27 mouse cellular contexts compared by ENCODE assay signal in genomic region chr2:140439081-140439480, GRCm38 (mm10). TPM values are rescaled to one million over a fixed set of nuclear protein-coding genes. Genes with fewer than 3 reads are reported as not detected.
DNase-seq lines count a peak whose midpoint lies in the region; ATAC-seq and TF ChIP-seq lines count a peak whose summit lies in the region.
"Had no signal": no experiment of that assay in that cellular context is flagged by ENCODE, and none has a peak within 500 bp of the region (broad histone marks: within the 10 kb centered on the region; RNA-seq: fewer than 3 reads in every experiment).

No protein-coding gene starts in this region.

- no peaks in the 10 kb centered on the region for H3K4me1 ChIP-seq in embryonic facial prominence, embryonic 14.5 days (ENCODE audit: control insufficient read depth, insufficient read depth, low read length)
- no peaks in the 10 kb centered on the region for H3K4me1 ChIP-seq in embryonic facial prominence, embryonic 10.5 days
- H3K4me1 ChIP-seq in kidney, adult 2 months (ENCODE audit: control insufficient read depth, insufficient read depth, low read length): no peaks in the 10 kb centered on the region; the same call in 1 of the 2 replicates
- no peaks in the 10 kb centered on the region for H3K4me1 ChIP-seq in kidney, embryonic 15.5 days
- no peaks in the 10 kb centered on the region for H3K4me1 ChIP-seq in limb, embryonic 14.5 days (ENCODE audit: control insufficient read depth, insufficient read depth, low read length)
- no peaks in the 10 kb centered on the region for H3K4me1 ChIP-seq in limb, embryonic 10.5 days
- H3K4me1 ChIP-seq: embryonic facial prominence, embryonic 12.5 days; forebrain, embryonic 12.5 days; forebrain, embryonic 15.5 days; heart, embryonic 12.5 days; heart, embryonic 15.5 days; hindbrain, embryonic 10.5 days; hindbrain, embryonic 13.5 days had no signal

- H3K4me3 ChIP-seq in embryonic facial prominence, embryonic 14.5 days (ENCODE audit: low read depth, low read length): no peak overlapping the region
- H3K4me3 ChIP-seq in embryonic facial prominence, embryonic 10.5 days: no peak overlapping the region
- H3K4me3 ChIP-seq in kidney, adult 2 months (ENCODE audit: insufficient read depth, low read depth, low read length): no peak overlapping the region
- H3K4me3 ChIP-seq in kidney, embryonic 15.5 days (replicated peaks): no peak overlapping the region
- H3K4me3 ChIP-seq in limb, embryonic 14.5 days (replicated peaks; ENCODE audit: low read length): no peak overlapping the region
- H3K4me3 ChIP-seq in limb, embryonic 10.5 days: no peak overlapping the region
- H3K4me3 ChIP-seq: embryonic facial prominence, embryonic 12.5 days; erythroblast, embryonic 14.5 days; forebrain, embryonic 12.5 days; forebrain, embryonic 15.5 days; heart, embryonic 12.5 days; heart, embryonic 15.5 days; hindbrain, embryonic 10.5 days; hindbrain, embryonic 13.5 days had no signal

- H3K27me3 ChIP-seq in embryonic facial prominence, embryonic 14.5 days (replicated peaks; ENCODE audit: control insufficient read depth, insufficient read depth, low read length): no peaks in the 10 kb centered on the region
- no peaks in the 10 kb centered on the region for H3K27me3 ChIP-seq in embryonic facial prominence, embryonic 10.5 days (replicated peaks; ENCODE audit: low read depth, poor library complexity, severe bottlenecking)
- no peaks in the 10 kb centered on the region for H3K27me3 ChIP-seq in kidney, adult 2 months (replicated peaks; ENCODE audit: control insufficient read depth, insufficient read depth, low read length)
- no peaks in the 10 kb centered on the region for H3K27me3 ChIP-seq in kidney, embryonic 15.5 days
- H3K27me3 ChIP-seq in limb, embryonic 14.5 days (ENCODE audit: control insufficient read depth, insufficient read depth, low read length): no peaks in the 10 kb centered on the region
- H3K27me3 ChIP-seq in limb, embryonic 10.5 days (ENCODE audit: low read depth, poor library complexity, severe bottlenecking): no peaks in the 10 kb centered on the region
- H3K27me3 ChIP-seq: embryonic facial prominence, embryonic 12.5 days; forebrain, embryonic 12.5 days; forebrain, embryonic 15.5 days; heart, embryonic 12.5 days; heart, embryonic 15.5 days; hindbrain, embryonic 13.5 days had no signal

- ATAC-seq in embryonic facial prominence, embryonic 14.5 days (ENCODE audit: low read depth): no peak
- ATAC-seq in kidney, embryonic 15.5 days (replicated peaks; ENCODE audit: low FRiP score): no peak
- ATAC-seq in limb, embryonic 14.5 days (ENCODE audit: low FRiP score, low read depth): no peak
- ATAC-seq: activated CD4-positive, CD25-positive, alpha-beta regulatory T cell, adult 4 months; forebrain, embryonic 15.5 days had no signal

- TF ChIP-seq CTCF in kidney, adult 2 months (conservative IDR thresholded peaks at IDR 0.05; ENCODE audit: insufficient read depth, insufficient read length, low read depth, low read length): no peak

- TF ChIP-seq POLR2A in kidney, adult 2 months (IDR thresholded peaks at IDR 0.05; ENCODE audit: low read depth, low read length): no peak
- TF ChIP-seq POLR2A in limb, embryonic 14.5 days (IDR thresholded peaks at IDR 0.05; ENCODE audit: borderline replicate concordance, extremely low read depth, insufficient read depth, insufficient read length): no peak

- H3K36me3 ChIP-seq in embryonic facial prominence, embryonic 14.5 days (ENCODE audit: control insufficient read depth, insufficient read depth, low read length): no peaks in the 10 kb centered on the region
- no peaks in the 10 kb centered on the region for H3K36me3 ChIP-seq in embryonic facial prominence, embryonic 10.5 days (replicated peaks)
- no peaks in the 10 kb centered on the region for H3K36me3 ChIP-seq in kidney, adult 2 months (ENCODE audit: control insufficient read depth, insufficient read depth, low read length)
- H3K36me3 ChIP-seq in kidney, embryonic 15.5 days: no peaks in the 10 kb centered on the region
- H3K36me3 ChIP-seq in limb, embryonic 14.5 days (ENCODE audit: control insufficient read depth, insufficient read depth, low read length): no peaks in the 10 kb centered on the region
- H3K36me3 ChIP-seq in limb, embryonic 10.5 days: no peaks in the 10 kb centered on the region
- H3K36me3 ChIP-seq: embryonic facial prominence, embryonic 12.5 days; forebrain, embryonic 12.5 days; forebrain, embryonic 15.5 days; heart, embryonic 12.5 days; heart, embryonic 15.5 days; hindbrain, embryonic 10.5 days; hindbrain, embryonic 13.5 days had no signal

- H3K9ac ChIP-seq in embryonic facial prominence, embryonic 14.5 days (ENCODE audit: low read depth, low read length): no peak overlapping the region
- H3K9ac ChIP-seq in kidney, embryonic 15.5 days: no peak overlapping the region
- no peak overlapping the region for H3K9ac ChIP-seq in limb, embryonic 14.5 days (ENCODE audit: low read depth, low read length, severe bottlenecking)
- H3K9ac ChIP-seq: embryonic facial prominence, embryonic 12.5 days; forebrain, embryonic 12.5 days; forebrain, embryonic 15.5 days; heart, embryonic 12.5 days; heart, embryonic 15.5 days; hindbrain, embryonic 13.5 days had no signal

- WGBS in embryonic facial prominence, embryonic 14.5 days: 51% methylated on average over 4 of the region's 4 CpGs
- WGBS in embryonic facial prominence, embryonic 10.5 days: 68% methylated on average over 4 of the region's 4 CpGs
- 29% methylated on average over 4 of the region's 4 CpGs for WGBS in kidney, adult 2 months
- 79% methylated on average over 4 of the region's 4 CpGs for WGBS in kidney, embryonic 15.5 days
- 37% methylated on average over 4 of the region's 4 CpGs for WGBS in limb, embryonic 14.5 days
- WGBS in limb, embryonic 10.5 days: 91% methylated on average over 4 of the region's 4 CpGs

- H3K9me3 ChIP-seq in embryonic facial prominence, embryonic 14.5 days (ENCODE audit: control insufficient read depth, low read length): no peaks in the 10 kb centered on the region
- H3K9me3 ChIP-seq in embryonic facial prominence, embryonic 10.5 days: no peaks in the 10 kb centered on the region
- no peaks in the 10 kb centered on the region for H3K9me3 ChIP-seq in kidney, embryonic 15.5 days (replicated peaks)
- H3K9me3 ChIP-seq in limb, embryonic 14.5 days (ENCODE audit: control insufficient read depth, low read length): no peaks in the 10 kb centered on the region
- no peaks in the 10 kb centered on the region for H3K9me3 ChIP-seq in limb, embryonic 10.5 days (replicated peaks)
- H3K9me3 ChIP-seq: embryonic facial prominence, embryonic 12.5 days; forebrain, embryonic 12.5 days; forebrain, embryonic 15.5 days; heart, embryonic 12.5 days; heart, embryonic 15.5 days; hindbrain, embryonic 10.5 days; hindbrain, embryonic 13.5 days had no signal

- H3K27ac ChIP-seq in embryonic facial prominence, embryonic 14.5 days (replicated peaks; ENCODE audit: low read depth, low read length): no peak overlapping the region
- no peak overlapping the region for H3K27ac ChIP-seq in embryonic facial prominence, embryonic 10.5 days (replicated peaks)
- H3K27ac ChIP-seq in kidney, adult 2 months (ENCODE audit: insufficient read depth, low read depth, low read length): no peak overlapping the region
- no peak overlapping the region for H3K27ac ChIP-seq in kidney, embryonic 15.5 days
- no peak overlapping the region for H3K27ac ChIP-seq in limb, embryonic 14.5 days (replicated peaks; ENCODE audit: low read depth, low read length)
- no peak overlapping the region for H3K27ac ChIP-seq in limb, embryonic 10.5 days
- H3K27ac ChIP-seq: embryonic facial prominence, embryonic 12.5 days; forebrain, embryonic 12.5 days; forebrain, embryonic 15.5 days; heart, embryonic 15.5 days; hindbrain, embryonic 10.5 days; hindbrain, embryonic 13.5 days had no signal

- no peak overlapping the region for H3K4me2 ChIP-seq in embryonic facial prominence, embryonic 14.5 days (ENCODE audit: low read depth, low read length)
- no peak overlapping the region for H3K4me2 ChIP-seq in kidney, embryonic 15.5 days
- H3K4me2 ChIP-seq in limb, embryonic 14.5 days (replicated peaks; ENCODE audit: low read depth, low read length, severe bottlenecking): no peak overlapping the region
- H3K4me2 ChIP-seq: embryonic facial prominence, embryonic 12.5 days; forebrain, embryonic 12.5 days; forebrain, embryonic 15.5 days; heart, embryonic 12.5 days; heart, embryonic 15.5 days; hindbrain, embryonic 13.5 days had no signal

- DNase-seq in embryonic facial prominence, embryonic 14.5 days (ENCODE audit: low spot score): peak; percentile 13
- DNase-seq in embryonic facial prominence, embryonic 10.5 days (ENCODE audit: low spot score): no peak
- DNase-seq in kidney, adult 2 months: peak; percentile 71
- DNase-seq in limb, embryonic 14.5 days (ENCODE audit: low spot score): peak; percentile 26
- no peak for DNase-seq in limb, embryonic 10.5 days (ENCODE audit: low spot score)
- DNase-seq in layer of hippocampus, adult 9-11 months: no peak
- DNase-seq: adrenal gland, adult 8-10 months; adrenal gland, postnatal 25 days; cerebellum, adult 11-12 months; cerebellum, adult 8-10 months; cerebellum, postnatal 14 days; gastrocnemius, postnatal 25 days; heart, adult 18-20 months; heart, postnatal 10 days; heart, postnatal 36 days had no signal

RNA-seq across cellular contexts. Expression of gene Macrod2, which starts 44.0 kb away (rescaled TPM):
- polyA plus RNA-seq in embryonic facial prominence, embryonic 14.5 days (2014; fragmentation: Nextera tagmentation; extraction: Ambion mirVana): 25.6 and 29.2 TPM in 2 replicates
- polyA plus RNA-seq in embryonic facial prominence, embryonic 10.5 days (2016; fragmentation: Nextera tagmentation; extraction: Ambion mirVana): 23.6 and 25.8 TPM in 2 replicates
- 6.8 and 9.8 TPM in 2 replicates for polyA plus RNA-seq in kidney, adult 2 months (2012; rRNA removed)
- polyA plus RNA-seq in kidney, embryonic 15.5 days (2015; fragmentation: Nextera tagmentation; extraction: Ambion mirVana): 31.7 and 34.8 TPM in 2 replicates
- 5.4 and 8.5 TPM in 2 replicates for polyA plus RNA-seq in limb, embryonic 14.5 days (2012; rRNA removed)
- 24.5 and 28.9 TPM in 2 replicates for polyA plus RNA-seq in limb, embryonic 14.5 days (2014; fragmentation: Nextera tagmentation; extraction: Ambion mirVana)
- polyA plus RNA-seq in limb, embryonic 10.5 days (2016; fragmentation: Nextera tagmentation; extraction: Ambion mirVana): 29.4 and 42.7 TPM in 2 replicates

RNA-seq across cellular contexts. Expression of gene Sel1l2, which starts 49.6 kb away (rescaled TPM):
- polyA plus RNA-seq in embryonic facial prominence, embryonic 14.5 days (2014; fragmentation: Nextera tagmentation; extraction: Ambion mirVana): not detected in 2 replicates
- polyA plus RNA-seq in embryonic facial prominence, embryonic 10.5 days (2016; fragmentation: Nextera tagmentation; extraction: Ambion mirVana): not detected in 2 replicates
- polyA plus RNA-seq in kidney, adult 2 months (2012; rRNA removed): not detected in 2 replicates
- not detected in 2 replicates for polyA plus RNA-seq in kidney, embryonic 15.5 days (2015; fragmentation: Nextera tagmentation; extraction: Ambion mirVana)
- not detected in 2 replicates for polyA plus RNA-seq in limb, embryonic 14.5 days (2012; rRNA removed)
- polyA plus RNA-seq in limb, embryonic 14.5 days (2014; fragmentation: Nextera tagmentation; extraction: Ambion mirVana): not detected in 2 replicates
- polyA plus RNA-seq in limb, embryonic 10.5 days (2016; fragmentation: Nextera tagmentation; extraction: Ambion mirVana): not detected in 2 replicates
- polyA plus RNA-seq: activated CD4-positive, CD25-positive, alpha-beta regulatory T cell, adult 4 months; brain, embryonic 14.5 days; embryonic facial prominence, embryonic 12.5 days; erythroblast, embryonic 14.5 days; forebrain, embryonic 12.5 days; forebrain, embryonic 15.5 days; gonadal fat pad, adult 2 months; heart, embryonic 12.5 days; heart, embryonic 15.5 days; hindbrain, embryonic 10.5 days; hindbrain, embryonic 13.5 days had no signal

Comparison
In these comparisons a context has a peak if more than half of its experiments do, and no peak if none do; other contexts are left out.
1. DNase-seq: peak in embryonic facial prominence, embryonic 14.5 days (single experiment), kidney, adult 2 months (single experiment) and limb, embryonic 14.5 days (single experiment); none in embryonic facial prominence, embryonic 10.5 days (single experiment), limb, embryonic 10.5 days (single experiment) and layer of hippocampus, adult 9-11 months (single experiment).